Mouse (Mus musculus): ENCODE data around the gene Osm. TPM values are rescaled to one million over a fixed set of nuclear protein-coding genes. Genes with fewer than 3 reads are reported as not detected.

Gene Osm
- total and polyA plus RNA-seq, 3 experiments = 11.0 to 15.1 (median 12.5) TPM

DNA sequence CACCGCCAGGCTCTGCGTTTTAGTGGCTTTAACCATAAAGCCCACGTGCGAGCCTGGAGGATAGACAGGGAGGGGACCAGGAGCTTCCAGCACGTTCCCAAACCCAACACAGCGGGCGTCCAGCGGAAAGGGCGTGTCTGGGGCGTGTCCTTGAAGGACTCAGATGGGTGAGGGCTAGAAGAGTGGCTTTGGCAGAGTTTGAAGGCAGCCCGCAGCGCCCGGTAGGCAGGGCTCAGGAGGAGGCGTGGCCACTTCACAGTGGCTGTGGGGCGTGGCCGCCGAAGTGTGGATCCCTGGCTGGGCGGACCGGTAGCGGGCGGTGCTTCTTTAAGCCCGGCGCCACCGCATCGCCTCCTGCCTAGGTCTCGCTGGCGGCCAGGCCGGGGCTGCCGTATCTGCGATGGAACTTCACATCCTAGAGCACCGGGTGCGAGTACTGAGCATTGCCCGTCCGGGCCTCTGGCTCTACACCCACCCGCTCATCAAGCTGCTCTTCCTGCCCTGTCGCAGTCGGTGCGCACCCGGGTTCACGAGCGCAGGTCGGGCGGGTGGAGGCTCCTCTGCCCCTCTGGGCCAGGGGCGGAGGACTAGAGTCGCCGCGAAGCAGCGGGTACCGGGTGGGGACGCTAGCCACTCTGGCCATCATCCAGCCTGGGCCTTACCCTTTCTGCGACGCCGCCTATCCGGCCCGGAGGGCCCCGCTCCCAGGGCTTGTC is 18.1 kb upstream of the Osm start, which contains the start of gene Castor1:
Castor1 (plus strand) TSS at position 312 of the 716 bp plus-strand sequence.
- H3K27ac ChIP-seq (ENCODE audit: insufficient read depth, low read depth) = no peak within 1 kb of the TSS
- no peak within 1 kb of the TSS for H3K4me2 ChIP-seq (ENCODE audit: insufficient read depth, low read depth, poor library complexity, severe bottlenecking)
- dilution Hi-C loops (cut with MboI; ENCODE audit: extremely low pct_ligation_motif_present, extremely low pct_unique_long_range_greater_than_20kb, low sequenced_read_pairs) = no loop called here
- DNase-seq (ENCODE audit: extremely low read depth) = peak; percentile 84
- in situ Hi-C loops (cut with MboI; ENCODE audit: low pct_ligation_motif_present, low pct_unique_long_range_greater_than_20kb, low sequenced_read_pairs) = loop anchor here (5.0 to 10.0 kb wide), 2 partner anchors 41 to 213 kb away; no protein-coding TSS in a partner anchor
- H3K9ac ChIP-seq (ENCODE audit: insufficient read depth, low read depth) = no peak within 1 kb of the TSS
- H3K36me3 ChIP-seq (replicated peaks in 1 of 2; ENCODE audit: control insufficient read depth in 1 of 2, insufficient read depth in 1 of 2, low read length in 1 of 2) = peaks cover 22 to 38% of the 10 kb centered on the region in 2 experiments
- H3K9me3 ChIP-seq (replicated peaks; ENCODE audit: low read length) = no peaks in the 10 kb centered on the region
- H3K4me3 ChIP-seq (replicated peaks in 1 of 3; ENCODE audit: low read depth in 2 of 3, low read length in 2 of 3, poor library complexity in 1 of 3) = peak within 1 kb of the TSS in 2 of 3 experiments; percentile 42 to 52
- TF ChIP-seq MXI1 (IDR thresholded peaks at IDR 0.05; ENCODE audit: low read depth, low read length) = no peak
- no peak for TF ChIP-seq MEF2A (IDR thresholded peaks at IDR 0.05; ENCODE audit: borderline replicate concordance, low read depth, low read length)
- TF ChIP-seq CTCF (conservative IDR thresholded peaks at IDR 0.05 in 1 of 2, IDR thresholded peaks at IDR 0.05 in 1 of 2; ENCODE audit: low read depth in 2 of 2, low read length in 2 of 2) = no peak
- no peak for TF ChIP-seq PAX5 (IDR thresholded peaks at IDR 0.05; ENCODE audit: low read length)
- TF ChIP-seq MAX (IDR thresholded peaks at IDR 0.05; ENCODE audit: low read length) = no peak
- TF ChIP-seq USF1 (IDR thresholded peaks at IDR 0.05; ENCODE audit: low read depth, low read length) = no peak
- no peak for TF ChIP-seq JUN (IDR thresholded peaks at IDR 0.05; ENCODE audit: insufficient read depth, low read depth, low read length)
- TF ChIP-seq ELF1 (IDR thresholded peaks at IDR 0.05; ENCODE audit: low read depth, low read length) = no peak
- TF ChIP-seq SIN3A (IDR thresholded peaks at IDR 0.05; ENCODE audit: low read length) = no peak
- no peak for TF ChIP-seq POLR2A (IDR thresholded peaks at IDR 0.05; ENCODE audit: low read depth, low read length)
- TF ChIP-seq GABPA (IDR thresholded peaks at IDR 0.05; ENCODE audit: insufficient replicate concordance, low read depth, low read length) = no peak
- H3K27me3 ChIP-seq (replicated peaks) = no peaks in the 10 kb centered on the region
- H3K79me2 ChIP-seq (replicated peaks; ENCODE audit: control insufficient read depth, extremely low read depth, insufficient read depth, poor library complexity, severe bottlenecking) = no peaks in the 10 kb centered on the region
- peaks cover 15 to 46% of the 10 kb centered on the region in 2 experiments for H3K4me1 ChIP-seq (ENCODE audit: control insufficient read depth in 1 of 2, insufficient read depth in 2 of 2)

DNA sequence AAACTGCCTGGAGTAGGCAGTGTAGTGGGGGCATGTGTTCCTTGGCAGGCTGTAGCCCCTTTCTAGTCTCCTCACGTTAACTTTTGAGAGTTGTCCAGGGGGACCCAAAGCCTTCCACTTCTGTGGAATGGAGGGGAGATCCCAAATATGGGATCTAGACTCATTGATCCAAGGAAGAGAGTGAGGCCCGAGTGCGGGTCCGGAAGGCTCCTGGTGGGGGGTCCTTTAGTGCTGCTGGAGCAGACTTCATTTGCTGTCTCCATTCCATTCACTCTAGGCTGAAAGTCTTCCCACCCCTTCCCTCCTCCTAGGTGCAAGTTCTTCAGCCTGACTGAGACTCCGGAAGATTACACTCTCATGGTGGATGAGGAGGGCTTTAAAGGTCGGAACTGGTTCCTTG is 17.6 kb upstream of the Osm start:
- Histone ChIP-seq H3K4me2 (ENCODE audit: insufficient read depth, low read depth, poor library complexity, severe bottlenecking) (no peak overlapping the region), H3K27ac (ENCODE audit: insufficient read depth, low read depth) (no peak overlapping the region), H3K79me2 (replicated peaks; ENCODE audit: control insufficient read depth, extremely low read depth, insufficient read depth, poor library complexity, severe bottlenecking) (no peaks in the 10 kb centered on the region), H3K9me3 (replicated peaks; ENCODE audit: low read length) (no peaks in the 10 kb centered on the region), H3K27me3 (replicated peaks) (no peaks in the 10 kb centered on the region), H3K9ac (ENCODE audit: insufficient read depth, low read depth) (no peak overlapping the region), H3K36me3 (replicated peaks in 1 of 2; ENCODE audit: control insufficient read depth in 1 of 2, insufficient read depth in 1 of 2, low read length in 1 of 2) (peaks cover 16 to 32% of the 10 kb centered on the region in 2 experiments), H3K4me1 (ENCODE audit: control insufficient read depth in 1 of 2, insufficient read depth in 2 of 2) (peaks cover 20 to 51% of the 10 kb centered on the region in 2 experiments), H3K4me3 (replicated peaks in 1 of 3; ENCODE audit: low read depth in 2 of 3, low read length in 2 of 3, poor library complexity in 1 of 3) (peak overlapping the region in 2 of 3 experiments; percentile 42 to 52)
- dilution Hi-C loops (cut with MboI; ENCODE audit: extremely low pct_ligation_motif_present, extremely low pct_unique_long_range_greater_than_20kb, low sequenced_read_pairs) = no loop called here
- TF ChIP-seq MYC (IDR thresholded peaks at IDR 0.05; ENCODE audit: low read depth, low read length) (no peak), USF1 (IDR thresholded peaks at IDR 0.05; ENCODE audit: low read depth, low read length) (no peak), UBTF (IDR thresholded peaks at IDR 0.05; ENCODE audit: low read depth, low read length) (no peak), CHD2 (IDR thresholded peaks at IDR 0.05; ENCODE audit: low read length) (no peak), POLR2A (IDR thresholded peaks at IDR 0.05; ENCODE audit: low read depth, low read length) (no peak), GABPA (IDR thresholded peaks at IDR 0.05; ENCODE audit: insufficient replicate concordance, low read depth, low read length) (no peak), TBP (conservative IDR thresholded peaks at IDR 0.05; ENCODE audit: low read depth, low read length) (no peak), E2F4 (IDR thresholded peaks at IDR 0.05; ENCODE audit: insufficient replicate concordance, low read depth, low read length) (no peak), NRF1 (IDR thresholded peaks at IDR 0.05; ENCODE audit: low read depth, low read length) (no peak), POLR2AphosphoS2 (IDR thresholded peaks at IDR 0.05; ENCODE audit: low read depth, low read length) (no peak), ZMIZ1 (IDR thresholded peaks at IDR 0.05; ENCODE audit: low read depth, low read length) (no peak), RAD21 (IDR thresholded peaks at IDR 0.05; ENCODE audit: low read depth, low read length) (no peak), TCF12 (IDR thresholded peaks at IDR 0.05; ENCODE audit: low read depth, low read length) (no peak), MAX (IDR thresholded peaks at IDR 0.05; ENCODE audit: low read length) (no peak), NELFE (IDR thresholded peaks at IDR 0.05; ENCODE audit: low read depth, low read length) (no peak), ETS1 (conservative IDR thresholded peaks at IDR 0.05; ENCODE audit: low read depth, low read length) (no peak)
- no peak for DNase-seq (ENCODE audit: extremely low read depth)
- in situ Hi-C loops (cut with MboI; ENCODE audit: low pct_ligation_motif_present, low pct_unique_long_range_greater_than_20kb, low sequenced_read_pairs) = loop anchor here (5.0 to 10.0 kb wide), 2 partner anchors 41 to 214 kb away; no protein-coding TSS in a partner anchor
